Mouse (Mus musculus) spleen, postnatal 14 days (tissue): ENCODE results near the gene Prrt2.

Source experiments
- DNase-seq, 2 experiments: peaks; one replicate each; pipeline ENCODE4 v3.0.0; 2021 to 2022; ENCODE audit warnings: low spot score in 2 of 2

The Prrt2 gene

DNA sequence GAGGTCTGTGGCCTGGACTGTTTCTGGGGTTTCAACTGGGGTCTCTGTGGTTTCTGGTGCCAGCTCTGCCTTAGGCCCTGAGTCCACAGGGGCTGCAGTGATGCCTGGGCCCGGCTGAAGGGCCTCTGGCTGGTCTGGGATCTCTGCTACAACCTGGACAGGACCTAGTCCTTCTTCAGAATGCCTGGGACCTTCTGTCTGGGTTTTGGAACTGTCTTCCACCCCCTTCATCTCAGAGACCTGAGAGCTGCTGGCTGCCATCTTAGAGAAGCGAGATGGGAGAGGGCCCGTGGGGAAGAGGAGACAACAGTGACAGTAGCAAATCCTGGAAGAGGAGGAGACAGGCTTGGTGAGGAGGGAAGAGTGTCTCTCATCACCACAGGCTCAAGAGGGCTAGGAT, 980 bp downstream of the Prrt2 start:
- no peak for DNase-seq

DNA sequence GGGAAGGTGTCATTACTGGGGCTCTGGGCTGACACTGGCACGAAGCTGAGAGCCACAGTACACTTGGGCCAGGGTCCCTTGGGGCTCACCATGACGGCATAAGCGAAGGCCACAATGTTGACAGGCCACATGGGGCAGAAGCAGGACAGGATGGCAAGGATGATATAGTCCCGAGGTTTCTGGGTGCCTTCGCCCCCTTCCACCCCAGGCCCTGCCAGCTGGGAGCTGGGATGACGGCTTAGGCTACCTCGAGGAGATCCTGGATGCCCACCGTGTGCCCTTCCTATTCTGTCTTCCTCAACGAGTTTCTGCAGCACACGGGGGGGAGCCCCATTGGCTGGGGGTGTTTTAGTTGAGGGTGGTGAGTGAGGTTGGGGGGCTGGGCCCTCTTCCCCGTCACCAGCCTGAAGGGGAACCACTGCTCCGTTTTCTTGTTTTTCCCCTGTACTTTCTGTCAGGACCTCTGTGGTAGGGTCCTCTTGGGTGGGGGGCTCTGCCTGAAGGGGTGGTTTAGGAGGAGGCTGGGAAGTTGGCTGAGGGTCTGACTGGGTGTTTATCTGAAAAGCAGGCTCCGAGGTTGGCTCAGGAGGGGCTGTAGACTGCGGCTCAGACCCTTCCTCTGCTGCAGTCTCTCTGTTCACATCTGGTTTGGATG, 1.6 kb downstream of the Prrt2 start:
- DNase-seq = no peak

DNA sequence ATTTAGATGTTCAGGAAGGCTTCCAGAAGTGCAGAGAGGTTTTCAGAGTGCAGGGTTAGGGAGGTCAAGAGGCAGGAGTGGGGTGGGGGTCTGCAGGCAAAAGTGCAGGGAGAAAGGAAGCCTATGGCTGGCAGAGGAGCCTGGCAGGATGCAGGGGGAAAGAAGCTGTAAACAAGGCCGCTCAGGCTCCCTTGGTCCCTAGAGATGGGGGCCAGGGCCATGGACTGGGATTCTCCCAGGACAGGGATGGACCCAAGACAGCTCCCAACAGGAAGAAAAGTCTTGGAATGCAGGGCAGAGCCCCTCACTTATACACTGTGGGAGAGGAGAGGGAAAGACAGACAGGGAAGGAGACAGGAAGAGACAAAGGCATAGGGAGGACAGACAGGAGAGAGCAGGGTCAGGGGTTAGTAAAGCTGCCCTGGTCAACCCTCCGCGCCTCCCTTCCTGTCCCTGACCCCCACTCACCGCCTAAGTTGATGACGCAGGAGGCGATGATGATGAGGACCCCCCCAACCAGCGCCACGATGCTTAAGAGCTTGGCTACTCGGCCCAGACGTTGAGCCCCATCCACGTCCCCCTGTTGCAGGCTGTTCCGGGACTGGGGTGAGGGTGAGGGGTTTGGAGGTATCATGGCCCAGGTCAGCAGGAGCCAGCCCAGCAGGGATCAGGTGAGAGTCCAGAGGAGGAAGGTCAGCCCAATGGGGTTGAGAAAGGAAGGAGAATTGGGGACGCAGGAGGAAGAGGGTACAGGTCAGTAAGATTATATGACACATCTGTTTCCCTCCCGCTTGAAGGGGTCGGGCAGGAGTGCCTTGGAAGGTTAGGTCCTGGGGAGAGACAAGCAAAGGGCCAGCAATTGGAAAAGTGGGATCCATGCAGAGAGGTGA, 2.4 kb downstream of the Prrt2 start:
- no peak for DNase-seq

GRCm38 (mm10) chr7:127017950-127018345, 3.1 kb downstream of the Prrt2 start:
- DNase-seq = no peak

GRCm38 (mm10) chr7:127016971-127017949, 3.8 kb downstream of the Prrt2 start, which contains the start of gene Pagr1a:
Gene Pagr1a, minus strand, starts transcription at chr7:127017352.
- DNase-seq = peak; percentile 95 to 96

GRCm38 (mm10) chr7:127016486-127016938, 4.5 kb downstream of the Prrt2 start:
- no peak for DNase-seq

GRCm38 (mm10) chr7:127016481-127016485, 4.7 kb downstream of the Prrt2 start, which contains the start of gene Pagr1b:
Gene Pagr1b, minus strand, starts transcription at chr7:127016484.
- no peak for DNase-seq

DNA sequence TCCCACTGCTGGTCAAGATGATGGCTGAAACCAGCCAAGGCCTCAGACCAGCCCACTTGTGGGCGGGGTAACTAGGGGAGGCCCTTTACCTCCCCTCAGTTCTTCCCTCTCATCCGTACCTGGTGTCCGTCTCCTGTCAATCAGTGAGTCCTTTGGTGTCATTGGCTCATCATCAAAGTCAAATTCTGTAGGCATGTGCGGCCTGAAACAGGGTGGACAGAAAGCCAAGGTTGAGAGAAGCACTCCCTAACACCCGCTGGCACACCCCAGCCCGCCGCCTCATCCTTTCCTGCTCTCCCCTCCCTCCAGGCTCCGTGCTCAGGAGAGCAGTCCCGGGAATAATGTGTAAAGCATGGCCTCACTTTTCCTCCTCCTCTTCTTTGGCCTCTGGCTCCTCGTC, 4.9 kb downstream of the Prrt2 start:
- DNase-seq = no peak

- DNase-seq = no peak
Observed at GRCm38 (mm10) chr7:127014993-127015392, 6.0 kb downstream of the Prrt2 start.

DNA sequence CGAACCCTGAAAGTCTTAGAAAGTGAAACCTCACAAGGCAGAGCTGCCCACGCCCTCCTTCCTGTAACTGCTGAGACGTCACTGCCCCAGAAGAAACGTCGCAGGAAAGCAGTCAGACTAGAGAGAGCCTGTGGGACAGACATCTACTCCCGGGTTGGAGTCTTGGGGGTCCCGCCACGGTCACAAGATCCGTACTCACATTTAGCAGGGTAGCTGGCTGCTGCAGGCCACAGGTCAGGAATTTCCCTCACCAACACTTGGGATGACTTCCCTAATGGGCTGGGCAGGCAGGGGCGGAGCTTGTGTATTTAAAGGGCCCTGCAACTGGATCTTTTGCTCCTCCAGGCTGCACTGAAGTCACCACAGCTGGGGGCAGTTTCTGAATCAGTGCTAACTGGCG, 6.7 kb downstream of the Prrt2 start, which contains the start of gene Mvp:
Gene Mvp, minus strand, starts transcription at position 302 of the 400 bp plus-strand sequence.
- DNase-seq = peak in 1 of 2 experiments; percentile 48

DNA sequence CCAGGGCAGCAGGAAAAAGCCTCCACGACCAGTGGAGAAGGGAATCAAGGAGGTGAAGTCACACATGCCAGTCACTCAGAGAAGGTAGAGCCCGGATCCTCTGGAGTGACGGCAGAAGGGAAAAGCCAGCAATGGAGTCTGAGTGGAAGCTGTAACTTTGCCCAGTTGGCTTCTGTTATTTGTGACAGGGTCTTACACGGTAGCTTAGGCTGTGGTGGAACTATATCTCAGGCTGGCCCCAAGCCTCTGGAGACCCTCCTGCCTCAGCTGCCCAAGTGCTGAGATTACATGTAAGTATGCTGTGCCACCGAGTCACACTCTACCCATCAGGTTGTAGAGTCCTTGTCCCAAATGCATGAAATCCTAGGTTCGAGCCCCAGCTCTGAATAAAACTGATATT, 7.6 kb downstream of the Prrt2 start:
- no peak for DNase-seq

- DNase-seq = no peak
Observed at GRCm38 (mm10) chr7:127012845-127013244, 8.2 kb downstream of the Prrt2 start.

GRCm38 (mm10) chr7:127012374-127012773, 8.6 kb downstream of the Prrt2 start:
- no peak for DNase-seq

DNA sequence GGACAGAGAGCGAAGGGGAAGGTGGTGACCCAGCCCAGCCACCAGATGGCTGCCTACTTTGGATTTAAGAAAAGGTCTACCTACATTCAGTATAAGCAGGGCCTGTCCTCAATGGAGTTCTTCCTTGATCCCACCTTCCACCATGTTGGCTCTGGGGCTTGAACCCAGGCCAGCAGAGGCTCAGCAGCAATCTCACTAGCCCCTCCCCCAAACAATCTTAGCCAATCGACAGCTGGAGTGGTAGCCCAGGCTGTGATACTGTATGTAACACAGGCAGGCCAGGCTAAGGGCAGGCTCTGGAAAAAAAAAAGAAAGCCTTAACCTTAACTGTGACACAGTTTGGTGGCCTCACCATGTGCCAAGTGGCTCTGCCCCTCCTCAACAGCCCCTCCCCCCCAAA, 9.3 kb downstream of the Prrt2 start:
- no peak for DNase-seq

DNA sequence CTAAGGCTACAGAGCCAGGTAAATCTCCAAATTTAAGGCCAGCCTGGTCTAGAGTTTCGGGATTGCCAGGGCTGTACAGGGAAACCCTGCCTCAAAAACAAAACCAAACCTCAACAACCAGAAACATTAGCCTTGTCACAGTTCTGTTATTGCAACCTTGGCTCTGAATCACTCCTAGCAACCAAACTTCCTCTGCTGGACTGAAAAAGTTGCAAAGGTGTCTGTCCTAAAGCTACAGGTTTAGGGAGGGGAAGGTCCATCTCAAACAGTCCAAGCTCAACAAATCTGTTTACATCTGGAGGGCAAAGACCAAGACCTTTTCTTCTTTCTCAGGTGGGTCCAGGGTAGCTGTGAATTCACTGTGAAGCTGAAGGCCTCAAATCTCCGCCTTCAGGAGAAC, 10.0 kb downstream of the Prrt2 start:
- no peak for DNase-seq

DNA sequence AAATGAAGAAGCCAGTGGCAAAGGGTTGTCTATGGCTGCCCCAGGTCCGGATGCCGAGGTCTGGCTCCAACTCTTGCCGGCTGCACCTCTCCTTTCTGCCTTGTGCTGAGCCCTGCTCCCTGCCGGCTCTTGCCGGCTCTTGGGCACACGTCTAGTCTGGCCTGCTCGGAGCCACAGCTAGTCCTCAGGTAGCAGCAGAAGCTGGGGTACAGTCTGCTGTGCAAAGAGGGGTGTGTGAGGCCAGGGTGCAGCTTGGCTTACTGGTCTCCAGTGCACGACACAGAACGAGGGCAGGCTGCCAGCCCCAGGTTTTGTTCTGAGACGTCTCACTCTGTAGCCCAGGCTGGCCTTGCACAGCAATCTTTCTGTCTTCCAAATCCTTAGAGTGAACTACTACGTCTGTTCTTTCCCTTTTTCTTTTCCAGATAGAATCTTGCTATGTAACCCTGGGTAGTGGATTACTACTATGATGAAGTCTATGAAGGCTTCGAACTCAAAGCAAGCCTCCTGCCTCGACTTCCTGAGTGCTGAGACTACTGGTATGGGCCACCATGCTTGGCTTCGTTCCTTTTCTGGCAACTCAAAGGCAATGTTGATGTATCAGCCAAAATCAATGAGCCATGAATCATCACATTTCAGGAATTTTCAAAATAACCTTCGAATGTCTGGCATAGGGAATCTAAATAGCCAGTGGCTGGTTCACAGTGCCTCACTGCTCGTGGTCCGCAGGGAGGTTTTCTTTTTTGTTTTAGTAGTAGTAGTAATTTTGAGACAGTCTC, 11.5 kb downstream of the Prrt2 start:
- DNase-seq = no peak

GRCm38 (mm10) chr7:127008239-127009019, 12.6 kb downstream of the Prrt2 start:
- DNase-seq = peak in 1 of 2 experiments; percentile 41

- DNase-seq = no peak
Observed at GRCm38 (mm10) chr7:127007313-127008024, 13.5 kb downstream of the Prrt2 start.

DNA sequence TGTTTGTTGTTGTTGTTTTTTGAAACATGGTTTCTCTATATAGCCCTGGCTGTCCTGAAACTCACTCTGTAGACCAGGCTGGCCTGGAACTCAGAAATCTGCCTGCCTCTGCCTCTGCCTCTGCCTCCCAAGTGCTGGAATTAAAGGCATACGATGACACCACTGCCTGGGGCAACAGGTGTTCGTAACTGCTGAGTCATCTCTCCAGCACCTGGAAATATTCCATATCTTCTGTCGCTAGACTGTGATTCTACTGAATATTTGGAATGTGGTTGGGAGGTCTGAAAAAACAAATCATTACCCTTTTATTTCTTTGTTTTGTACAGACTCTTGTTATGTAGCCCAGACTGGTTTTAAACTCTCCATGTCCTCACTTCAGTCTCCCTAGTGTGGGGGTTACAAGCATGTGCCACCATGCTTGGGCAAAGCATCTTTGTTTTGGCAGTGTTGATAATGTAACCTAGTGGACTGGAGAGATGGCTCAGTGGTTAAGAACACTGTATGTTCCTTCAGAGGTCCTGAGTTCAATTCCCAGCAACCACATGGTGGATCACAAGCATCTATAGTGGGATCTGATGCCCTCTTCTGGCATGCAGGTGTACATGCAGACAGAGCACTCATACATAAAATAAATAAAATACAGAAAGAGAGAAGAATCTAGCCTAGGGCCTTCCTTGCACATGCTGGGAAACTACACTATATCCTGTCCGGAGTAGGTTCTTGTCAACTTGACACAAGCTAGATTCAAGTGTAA, 16.7 kb downstream of the Prrt2 start:
- DNase-seq = no peak
